Comparison of ENCODE assay signal across 22 mouse cellular contexts in genomic region chr17:25096221-25096620, GRCm38 (mm10). TPM values are rescaled to one million over a fixed set of nuclear protein-coding genes. Genes with fewer than 3 reads are reported as not detected.
DNase-seq lines count a peak whose midpoint lies in the region; ATAC-seq and TF ChIP-seq lines count a peak whose summit lies in the region.
"Had no signal": no experiment of that assay in that cellular context is flagged by ENCODE, and none has a peak within 500 bp of the region (broad histone marks: within the 10 kb centered on the region; RNA-seq: fewer than 3 reads in every experiment).

No protein-coding gene starts in this region.

- H3K4me3 ChIP-seq in liver, embryonic 13.5 days (replicated peaks) = no peak overlapping the region
- H3K4me3 ChIP-seq in liver, postnatal 0 days (ENCODE audit: low read depth, low read length) = no peak overlapping the region
- H3K4me3 ChIP-seq: embryonic facial prominence, embryonic 13.5 days; erythroblast, embryonic 14.5 days; forebrain, embryonic 12.5 days; heart, adult 2 months; hindbrain, embryonic 12.5 days; limb, embryonic 12.5 days; neural tube, embryonic 15.5 days had no signal

- TF ChIP-seq EP300 in liver, postnatal 0 days (IDR thresholded peaks at IDR 0.05; ENCODE audit: low read depth) = no peak

- no peak overlapping the region for H3K4me2 ChIP-seq in liver, embryonic 13.5 days
- no peak overlapping the region for H3K4me2 ChIP-seq in liver, postnatal 0 days (ENCODE audit: low read depth, low read length)
- H3K4me2 ChIP-seq: embryonic facial prominence, embryonic 13.5 days; forebrain, embryonic 12.5 days; hindbrain, embryonic 12.5 days; limb, embryonic 12.5 days; neural tube, embryonic 15.5 days had no signal

- no peaks in the 10 kb centered on the region for H3K9me3 ChIP-seq in liver, embryonic 13.5 days (replicated peaks)
- no peaks in the 10 kb centered on the region for H3K9me3 ChIP-seq in liver, postnatal 0 days (ENCODE audit: low read length)
- H3K9me3 ChIP-seq: embryonic facial prominence, embryonic 13.5 days; forebrain, embryonic 12.5 days; hindbrain, embryonic 12.5 days; limb, embryonic 12.5 days; neural tube, embryonic 15.5 days had no signal

- H3K27ac ChIP-seq in liver, embryonic 13.5 days = 0 out of 2 replicates have a peak overlapping the region, but pooled peaks have one; percentile 13
- H3K27ac ChIP-seq in liver, postnatal 0 days (ENCODE audit: low read depth) = no peak overlapping the region
- H3K27ac ChIP-seq: embryonic facial prominence, embryonic 13.5 days; forebrain, embryonic 12.5 days; heart, adult 2 months; hindbrain, embryonic 12.5 days; limb, embryonic 12.5 days; macrophage; neural tube, embryonic 15.5 days had no signal

- peaks cover 46% of the 10 kb centered on the region for H3K4me1 ChIP-seq in liver, embryonic 13.5 days (replicated peaks)
- no peaks in the 10 kb centered on the region; the same call in 1 of the 2 replicates for H3K4me1 ChIP-seq in liver, postnatal 0 days (ENCODE audit: insufficient read depth)
- H3K4me1 ChIP-seq: embryonic facial prominence, embryonic 13.5 days; forebrain, embryonic 12.5 days; hindbrain, embryonic 12.5 days; limb, embryonic 12.5 days; neural tube, embryonic 15.5 days had no signal

- DNase-seq in cerebellum, adult 11-12 months = peak; percentile 68
- DNase-seq in liver, embryonic 13.5 days = no peak
- DNase-seq in liver, postnatal 0 days = no peak
- DNase-seq in cerebellum, postnatal 25 days = peak; percentile 53 to 70
- peak; percentile 78 to 86 for DNase-seq in kidney, postnatal 36 days
- no peak for DNase-seq in spleen, adult 18-20 months
- DNase-seq in thymus, postnatal 25 days = no peak
- DNase-seq: adrenal gland, postnatal 14 days; embryo, embryonic 11 days; gastrocnemius, postnatal 36 days; heart, adult 2 months had no signal

- 94% methylated on average over 2 of the region's 2 CpGs for WGBS in liver, embryonic 13.5 days (ENCODE audit: insufficient replicate concordance)
- 90% methylated on average over 2 of the region's 2 CpGs for WGBS in liver, postnatal 0 days (ENCODE audit: insufficient replicate concordance)

- no peak overlapping the region for H3K9ac ChIP-seq in liver, embryonic 13.5 days
- no peak overlapping the region for H3K9ac ChIP-seq in liver, postnatal 0 days (replicated peaks)
- H3K9ac ChIP-seq: embryonic facial prominence, embryonic 13.5 days; forebrain, embryonic 12.5 days; hindbrain, embryonic 12.5 days; limb, embryonic 12.5 days; neural tube, embryonic 15.5 days had no signal

- TF ChIP-seq CTCF in liver, postnatal 0 days (IDR thresholded peaks at IDR 0.05; ENCODE audit: low read depth) = no peak

- ATAC-seq in cerebellum, adult (ENCODE audit: insufficient number of reproducible peaks, low FRiP score, low TSS enrichment) = no peak; the same call in 1 of the 2 replicates
- no peak for ATAC-seq in liver, embryonic 13.5 days (ENCODE audit: low read depth)
- ATAC-seq in liver, postnatal 0 days = no peak
- ATAC-seq: intestine, postnatal 0 days; lung, postnatal 0 days had no signal

- H3K36me3 ChIP-seq in liver, embryonic 13.5 days = peaks cover 97% of the 10 kb centered on the region
- peaks cover 74% of the 10 kb centered on the region for H3K36me3 ChIP-seq in liver, postnatal 0 days (replicated peaks; ENCODE audit: insufficient read depth, low read length)

- no peaks in the 10 kb centered on the region for H3K27me3 ChIP-seq in liver, embryonic 13.5 days
- no peaks in the 10 kb centered on the region for H3K27me3 ChIP-seq in liver, postnatal 0 days (ENCODE audit: insufficient read depth, low read length)
- H3K27me3 ChIP-seq: embryonic facial prominence, embryonic 13.5 days; forebrain, embryonic 12.5 days; hindbrain, embryonic 12.5 days; limb, embryonic 12.5 days; neural tube, embryonic 15.5 days had no signal

RNA-seq across cellular contexts. Expression of gene Tmem204, which starts 12.8 kb away (rescaled TPM):
- 5.2 and 5.6 TPM in 2 replicates for polyA plus RNA-seq in liver, embryonic 13.5 days (2015; fragmentation: Nextera tagmentation; extraction: Ambion mirVana)
- 8.3 and 9.4 TPM in 2 replicates for polyA plus RNA-seq in liver, postnatal 0 days (2015; fragmentation: Nextera tagmentation; extraction: Ambion mirVana)
- polyA plus RNA-seq: erythroblast, embryonic 14.5 days; macrophage had no signal

RNA-seq across cellular contexts. Expression of gene Telo2, which starts 19.5 kb away (rescaled TPM):
- polyA plus RNA-seq in liver, embryonic 13.5 days (2015; fragmentation: Nextera tagmentation; extraction: Ambion mirVana) = 16.3 and 18.2 TPM in 2 replicates
- 5.3 and 5.7 TPM in 2 replicates for polyA plus RNA-seq in liver, postnatal 0 days (2015; fragmentation: Nextera tagmentation; extraction: Ambion mirVana)

RNA-seq across cellular contexts. Expression of gene Ptx4, which starts 24.3 kb away (rescaled TPM):
- polyA plus RNA-seq in liver, embryonic 13.5 days (2015; fragmentation: Nextera tagmentation; extraction: Ambion mirVana) = 0.09 TPM in 1 of 2 replicates, not detected in the other
- polyA plus RNA-seq in liver, postnatal 0 days (2015; fragmentation: Nextera tagmentation; extraction: Ambion mirVana) = not detected in 2 replicates
- polyA plus RNA-seq: erythroblast, embryonic 14.5 days; hindbrain, embryonic 12.5 days; liver, embryonic 16.5 days; macrophage had no signal

RNA-seq across cellular contexts. Expression of gene Clcn7, which starts 37.0 kb away (rescaled TPM):
- 9.1 and 12.8 TPM in 2 replicates for polyA plus RNA-seq in liver, embryonic 13.5 days (2015; fragmentation: Nextera tagmentation; extraction: Ambion mirVana)
- 7.3 and 8.6 TPM in 2 replicates for polyA plus RNA-seq in liver, postnatal 0 days (2015; fragmentation: Nextera tagmentation; extraction: Ambion mirVana)

Comparison
In these comparisons a context has a peak if more than half of its experiments do, and no peak if none do; other contexts are left out.
1. DNase-seq: peak in cerebellum, adult 11-12 months (single experiment), cerebellum, postnatal 25 days (2 of 2) and kidney, postnatal 36 days (2 of 2); none in liver, embryonic 13.5 days (single experiment), liver, postnatal 0 days (single experiment), spleen, adult 18-20 months (0 of 2) and thymus, postnatal 25 days (single experiment).